Mouse (Mus musculus) stomach, postnatal 0 days (tissue): ENCODE data around the gene Sgce. TPM values are rescaled to one million over a fixed set of nuclear protein-coding genes. Genes with fewer than 3 reads are reported as not detected.

Experiments used
- ATAC-seq: fragments of 200-750 bp; cut with Nextera tagmentation; 2 replicates; pipeline ENCODE4 v1.8.0; 2017; ENCODE audit not compliant: low FRiP score, low TSS enrichment
- DNase-seq: peaks from one replicate; pipeline ENCODE4 v3.0.0-alpha.2; 2016; ENCODE audit warnings: low spot score
- H3K27ac ChIP-seq: fragments of 300-500 bp; sonication (generic); replicated peaks from 2 replicates; pipeline ENCODE4 v1.5.1; 2014; ENCODE audit warnings: mild to moderate bottlenecking, control low read depth
- H3K27me3 ChIP-seq: fragments of 300-500 bp; sonication (generic); 2 replicates; pipeline ENCODE4 v1.6.1; 2014; ENCODE audit warnings: low read length; ENCODE audit not compliant: control insufficient read depth, insufficient read depth
- H3K36me3 ChIP-seq: fragments of 300-500 bp; sonication (generic); 2 replicates; pipeline ENCODE4 v1.6.1; 2014; ENCODE audit warnings: low read length, mixed read lengths; ENCODE audit not compliant: control insufficient read depth, insufficient read depth
- H3K4me1 ChIP-seq: fragments of 300-500 bp; sonication (generic); replicated peaks from 2 replicates; pipeline ENCODE4 v1.6.1; 2014; ENCODE audit warnings: antibody characterized with exemption; ENCODE audit not compliant: control insufficient read depth, insufficient read depth
- H3K4me2 ChIP-seq: fragments of 300-500 bp; sonication (generic); replicated peaks from 2 replicates; pipeline ENCODE4 v1.6.1; 2014; ENCODE audit warnings: low read depth, mild to moderate bottlenecking, control low read depth, moderate library complexity
- H3K4me3 ChIP-seq: fragments of 300-500 bp; sonication (generic); 2 replicates; pipeline ENCODE4 v1.5.1; 2014; ENCODE audit warnings: low read depth, low read length, control low read depth
- H3K9ac ChIP-seq: fragments of 300-500 bp; sonication (generic); 2 replicates; pipeline ENCODE4 v1.6.1; 2014; ENCODE audit warnings: mild to moderate bottlenecking, low read length, control low read depth, mixed read lengths
- H3K9me3 ChIP-seq: fragments of 300-500 bp; sonication (generic); 2 replicates; pipeline ENCODE4 v1.6.1; 2016; ENCODE audit warnings: low read length; ENCODE audit not compliant: control insufficient read depth
- CTCF ChIP-seq: IDR thresholded peaks from 2 replicates; pipeline ENCODE4 v1.5.1; 2016; ENCODE audit warnings: antibody characterized with exemption, low read depth, mild to moderate bottlenecking, moderate library complexity
- EP300 ChIP-seq: optimal IDR thresholded peaks from 2 replicates; pipeline ENCODE3; 2016; ENCODE audit warnings: antibody characterized with exemption
- WGBS: fragments of 180-500 bp; shearing (Covaris S2); extraction: QIAGEN DNeasy Blood & Tissue Kit; methylation state at CpG from one replicate; pipeline ENCODE4 v1.1.7; 2014; 5-methylcytosine and 5-hydroxymethylcytosine counted together
- polyA plus RNA-seq: library from polyadenylated mRNA; unstranded; fragments of >200 nt; fragmentation: Nextera tagmentation; extraction: Ambion mirVana; gene quantifications from 2 replicates; pipeline ENCODE4 v1.2.1, GENCODE M21; 2015

Gene Sgce
- polyA plus RNA-seq, 1 experiment from 2014 or later = 45.8 TPM

DNA sequence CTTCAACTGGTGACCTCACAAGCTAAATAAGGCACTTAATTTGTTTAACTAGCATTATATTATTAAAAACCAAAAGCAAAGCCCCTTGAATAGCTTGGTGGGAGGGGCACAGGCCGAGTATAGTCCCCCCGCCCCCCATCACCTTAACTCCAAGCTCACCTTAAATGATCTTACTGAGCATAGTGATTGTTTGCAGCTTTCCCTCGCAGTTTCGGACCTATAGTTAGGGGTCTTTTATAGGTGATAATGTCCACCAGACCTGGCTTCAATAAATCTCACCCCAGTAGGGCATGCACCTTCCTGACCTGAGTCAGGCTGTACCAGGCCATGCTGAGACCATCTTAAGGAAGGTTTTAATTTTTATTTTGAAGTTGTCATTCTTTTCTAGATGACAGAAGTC, 4.3 kb upstream of the Sgce start:
- Histone ChIP-seq H3K4me3 (no peak overlapping the region), H3K27ac (no peak overlapping the region), H3K4me2 (no peak overlapping the region), H3K36me3 (no peaks in the 10 kb centered on the region), H3K9ac (no peak overlapping the region), H3K4me1 (no peaks in the 10 kb centered on the region), H3K9me3 (no peaks in the 10 kb centered on the region; the same call in 1 of the 2 replicates), H3K27me3 (no peaks in the 10 kb centered on the region)
- 73% methylated on average over 4 of the region's 4 CpGs for WGBS
- DNase-seq = no peak
- no peak for ATAC-seq
- TF ChIP-seq CTCF (no peak), EP300 (no peak)

- ATAC-seq (peak; percentile 98), DNase-seq (peak; percentile 98)
- Histone ChIP-seq H3K4me2 (peak overlapping the region; percentile 62), H3K9ac (no peak overlapping the region), H3K4me3 (no peak overlapping the region; the same call in 1 of the 2 replicates), H3K27me3 (no peaks in the 10 kb centered on the region), H3K9me3 (no peaks in the 10 kb centered on the region), H3K27ac (no peak overlapping the region), H3K36me3 (no peaks in the 10 kb centered on the region), H3K4me1 (no peaks in the 10 kb centered on the region)
- TF ChIP-seq CTCF (peak; percentile 38; the same call in 1 of the 2 replicates), EP300 (no peak)
- WGBS = 46% methylated on average over 22 of the region's 22 CpGs
Observed at GRCm38 (mm10) chr6:4749091-4749490, 2.1 kb upstream of the Sgce start.

- Histone ChIP-seq H3K4me1 (no peaks in the 10 kb centered on the region), H3K27me3 (no peaks in the 10 kb centered on the region), H3K9me3 (no peaks in the 10 kb centered on the region), H3K9ac (no peak overlapping the region), H3K27ac (0 out of 2 replicates have a peak overlapping the region, but pooled peaks have one; percentile 20), H3K4me2 (peak overlapping the region; percentile 62), H3K36me3 (no peaks in the 10 kb centered on the region), H3K4me3 (peak overlapping the region; percentile 53)
- TF ChIP-seq EP300 = no peak
- no peak for TF ChIP-seq CTCF
- ATAC-seq (peak; percentile 0; the same call in 1 of the 2 replicates), DNase-seq (peak; percentile 19)
- WGBS = 58% methylated on average over 14 of the region's 15 CpGs
Observed at GRCm38 (mm10) chr6:4748506-4748961, 1.5 kb upstream of the Sgce start.

GRCm38 (mm10) chr6:4747677-4748505, 884 bp upstream of the Sgce start:
- ATAC-seq = no peak
- WGBS = 46% methylated on average over 71 of the region's 71 CpGs
- no peak overlapping the region for H3K27ac ChIP-seq
- H3K36me3 ChIP-seq = no peaks in the 10 kb centered on the region
- peak overlapping the region; percentile 62 for H3K4me2 ChIP-seq
- H3K27me3 ChIP-seq = no peaks in the 10 kb centered on the region
- H3K4me3 ChIP-seq = peak overlapping the region; percentile 53
- H3K9ac ChIP-seq = 0 out of 2 replicates have a peak overlapping the region, but pooled peaks have one; percentile 35
- TF ChIP-seq CTCF = no peak
- TF ChIP-seq EP300 = no peak
- peak; percentile 19 for DNase-seq
- H3K4me1 ChIP-seq = no peaks in the 10 kb centered on the region
- no peaks in the 10 kb centered on the region for H3K9me3 ChIP-seq

- Histone ChIP-seq H3K27me3 (no peaks in the 10 kb centered on the region), H3K9me3 (no peaks in the 10 kb centered on the region), H3K27ac (peak overlapping the region; percentile 76), H3K4me3 (peak overlapping the region; percentile 53), H3K36me3 (no peaks in the 10 kb centered on the region), H3K4me2 (peak overlapping the region; percentile 62), H3K9ac (peak overlapping the region; percentile 67), H3K4me1 (no peaks in the 10 kb centered on the region)
- WGBS = 47% methylated on average over 22 of the region's 22 CpGs
- TF ChIP-seq EP300 (no peak), CTCF (no peak)
- no peak for ATAC-seq
- peak; percentile 21 for DNase-seq
Observed at GRCm38 (mm10) chr6:4746036-4746695, 841 bp downstream of the Sgce start.
